Mouse (Mus musculus): ENCODE measurements around the gene Ppm1j. TPM values are rescaled to one million over a fixed set of nuclear protein-coding genes. Genes with fewer than 3 reads are reported as not detected.
"Not testable (repeated sequence)": the region's sequence is repeated elsewhere in the genome, so short reads cannot be mapped to it uniquely, and the experiment has no call there.

The Ppm1j gene
- 3.4 and 3.5 TPM in 2 replicates for polyA plus RNA-seq (2015; fragmentation: Nextera tagmentation; extraction: Ambion mirVana)

- H3K4me1 ChIP-seq, result peaks cover 21% of the 10 kb centered on the region
- peak; percentile 45; the same call in 1 of the 2 replicates for ATAC-seq (ENCODE audit: insufficient number of reproducible peaks, insufficient read depth, low FRiP score, low TSS enrichment, low read depth)
- peak within 1 kb of the TSS; percentile 97 for H3K4me2 ChIP-seq
- peak within 1 kb of the TSS; percentile 65 for H3K9ac ChIP-seq
- no peaks in the 10 kb centered on the region for H3K36me3 ChIP-seq
- under 1% methylated on average over 56 of the region's 56 CpGs for WGBS
- H3K27ac ChIP-seq, result no peak within 1 kb of the TSS
- peaks cover 99% of the 10 kb centered on the region for H3K27me3 ChIP-seq
- no peaks in the 10 kb centered on the region for H3K9me3 ChIP-seq
- H3K4me3 ChIP-seq, result peak within 1 kb of the TSS; percentile 52
Observed at GRCm38 (mm10) chr3:104780561-104781420, at the start of gene Ppm1j. Gene Ppm1j, plus strand, starts transcription at chr3:104781056.

- WGBS, result 22% methylated on average over 3 of the region's 3 CpGs
- Histone ChIP-seq H3K4me1 (peaks cover 16% of the 10 kb centered on the region), H3K36me3 (no peaks in the 10 kb centered on the region), H3K27ac (no peak overlapping the region), H3K9me3 (no peaks in the 10 kb centered on the region), H3K27me3 (no peaks in the 10 kb centered on the region), H3K9ac (no peak overlapping the region), H3K4me2 (no peak overlapping the region), H3K4me3 (no peak overlapping the region)
- no peak for ATAC-seq (ENCODE audit: insufficient number of reproducible peaks, insufficient read depth, low FRiP score, low TSS enrichment, low read depth)
Observed at GRCm38 (mm10) chr3:104732907-104733306, 47.9 kb upstream of the Ppm1j start.

GRCm38 (mm10) chr3:104734654-104735053 lies 46.2 kb upstream of the Ppm1j start:
- H3K4me1 ChIP-seq, result peaks cover 16% of the 10 kb centered on the region
- WGBS, result 31% methylated on average over 7 of the region's 7 CpGs
- no peak for ATAC-seq (ENCODE audit: insufficient number of reproducible peaks, insufficient read depth, low FRiP score, low TSS enrichment, low read depth)

GRCm38 (mm10) chr3:104741954-104742353 lies 38.9 kb upstream of the Ppm1j start:
- Histone ChIP-seq H3K36me3 (no peaks in the 10 kb centered on the region), H3K27ac (no peak overlapping the region), H3K4me2 (no peak overlapping the region), H3K9me3 (no peaks in the 10 kb centered on the region), H3K27me3 (no peaks in the 10 kb centered on the region), H3K4me3 (no peak overlapping the region), H3K4me1 (no peaks in the 10 kb centered on the region), H3K9ac (no peak overlapping the region)
- 91% methylated on average over 3 of the region's 3 CpGs for WGBS
- no peak for ATAC-seq (ENCODE audit: insufficient number of reproducible peaks, insufficient read depth, low FRiP score, low TSS enrichment, low read depth)

More at GRCm38 (mm10) chr3:104734654-104735053, 46.2 kb upstream of the Ppm1j start:
- Histone ChIP-seq H3K4me3 (no peak overlapping the region), H3K9ac (no peak overlapping the region), H3K4me2 (peak overlapping the region; percentile 39), H3K27ac (no peak overlapping the region), H3K36me3 (no peaks in the 10 kb centered on the region), H3K27me3 (no peaks in the 10 kb centered on the region), H3K9me3 (no peaks in the 10 kb centered on the region)

- 49% methylated on average over 1 of the region's 1 CpGs for WGBS
- ATAC-seq (ENCODE audit: insufficient number of reproducible peaks, insufficient read depth, low FRiP score, low TSS enrichment, low read depth), result no peak
- H3K4me3 ChIP-seq, result no peak overlapping the region
- no peak overlapping the region for H3K4me2 ChIP-seq
- H3K9ac ChIP-seq, result no peak overlapping the region
- H3K27me3 ChIP-seq, result no peaks in the 10 kb centered on the region
- no peaks in the 10 kb centered on the region for H3K36me3 ChIP-seq
- no peaks in the 10 kb centered on the region for H3K9me3 ChIP-seq
- H3K27ac ChIP-seq, result no peak overlapping the region
- no peaks in the 10 kb centered on the region for H3K4me1 ChIP-seq
Observed at GRCm38 (mm10) chr3:104743161-104743560, 37.7 kb upstream of the Ppm1j start.

- WGBS, result 68% methylated on average over 1 of the region's 1 CpGs
- no peak overlapping the region for H3K4me2 ChIP-seq
- ATAC-seq (ENCODE audit: insufficient number of reproducible peaks, insufficient read depth, low FRiP score, low TSS enrichment, low read depth), result no peak
Observed at GRCm38 (mm10) chr3:104743864-104744263, 37.0 kb upstream of the Ppm1j start.

GRCm38 (mm10) chr3:104752845-104753244 lies 28.0 kb upstream of the Ppm1j start:
- H3K9me3 ChIP-seq; H3K27ac ChIP-seq; H3K36me3 ChIP-seq; H3K4me1 ChIP-seq; H3K27me3 ChIP-seq; ATAC-seq (ENCODE audit: insufficient number of reproducible peaks, insufficient read depth, low FRiP score, low TSS enrichment, low read depth); H3K9ac ChIP-seq; H3K4me3 ChIP-seq: not testable (repeated sequence)
- peak overlapping the region; percentile 30 for H3K4me2 ChIP-seq
- WGBS, result 18% methylated on average over 25 of the region's 25 CpGs

More at GRCm38 (mm10) chr3:104743864-104744263, 37.0 kb upstream of the Ppm1j start:
- H3K27ac ChIP-seq, result no peak overlapping the region
- no peak overlapping the region for H3K9ac ChIP-seq
- H3K36me3 ChIP-seq, result no peaks in the 10 kb centered on the region
- H3K9me3 ChIP-seq, result no peaks in the 10 kb centered on the region
- H3K4me3 ChIP-seq, result no peak overlapping the region
- H3K27me3 ChIP-seq, result no peaks in the 10 kb centered on the region
- H3K4me1 ChIP-seq, result no peaks in the 10 kb centered on the region

GRCm38 (mm10) chr3:104758406-104758805 lies 22.4 kb upstream of the Ppm1j start:
- Histone ChIP-seq H3K4me3 (peak overlapping the region; percentile 41), H3K36me3 (no peaks in the 10 kb centered on the region), H3K27me3 (peaks cover 23% of the 10 kb centered on the region), H3K4me2 (peak overlapping the region; percentile 68), H3K27ac (no peak overlapping the region), H3K4me1 (peaks cover 13% of the 10 kb centered on the region; the same call in 1 of the 2 replicates), H3K9me3 (no peaks in the 10 kb centered on the region), H3K9ac (peak overlapping the region; percentile 67)
- peak; percentile 78; the same call in 1 of the 2 replicates for ATAC-seq (ENCODE audit: insufficient number of reproducible peaks, insufficient read depth, low FRiP score, low TSS enrichment, low read depth)
- 2% methylated on average over 27 of the region's 27 CpGs for WGBS

- H3K4me1 ChIP-seq, result peaks cover 13% of the 10 kb centered on the region; the same call in 1 of the 2 replicates
- no peaks in the 10 kb centered on the region for H3K9me3 ChIP-seq
- H3K4me3 ChIP-seq, result peak overlapping the region; percentile 41
- ATAC-seq (ENCODE audit: insufficient number of reproducible peaks, insufficient read depth, low FRiP score, low TSS enrichment, low read depth), result no peak
- peak overlapping the region; percentile 67 for H3K9ac ChIP-seq
- no peak overlapping the region for H3K27ac ChIP-seq
- H3K4me2 ChIP-seq, result peak overlapping the region; percentile 68
- WGBS, result 2% methylated on average over 5 of the region's 5 CpGs
- H3K36me3 ChIP-seq, result no peaks in the 10 kb centered on the region
- H3K27me3 ChIP-seq, result peaks cover 20% of the 10 kb centered on the region
Observed at GRCm38 (mm10) chr3:104758869-104759268, 22.0 kb upstream of the Ppm1j start.

GRCm38 (mm10) chr3:104762103-104762863 lies 18.6 kb upstream of the Ppm1j start:
- WGBS, result 17% methylated on average over 20 of the region's 20 CpGs
- Histone ChIP-seq H3K4me2 (peak overlapping the region; percentile 32; the same call in 1 of the 2 replicates), H3K27me3 (peaks cover 20% of the 10 kb centered on the region)
- H3K9ac ChIP-seq; H3K27ac ChIP-seq; H3K4me3 ChIP-seq; H3K36me3 ChIP-seq; ATAC-seq (ENCODE audit: insufficient number of reproducible peaks, insufficient read depth, low FRiP score, low TSS enrichment, low read depth); H3K4me1 ChIP-seq; H3K9me3 ChIP-seq: not testable (repeated sequence)

- no peak overlapping the region for H3K27ac ChIP-seq
- 20% methylated on average over 4 of the region's 4 CpGs for whole genome bisulfite sequencing
- no peak for ATAC-seq (ENCODE audit: insufficient number of reproducible peaks, insufficient read depth, low FRiP score, low TSS enrichment, low read depth)
- peaks cover 7% of the 10 kb centered on the region; the same call in 1 of the 2 replicates for H3K27me3 ChIP-seq
- 0 out of 2 replicates have a peak, but pooled peaks cover 2% of the 10 kb centered on the region for H3K4me1 ChIP-seq
- no peak overlapping the region for H3K9ac ChIP-seq
- H3K4me2 ChIP-seq, result no peak overlapping the region
- no peaks in the 10 kb centered on the region for H3K9me3 ChIP-seq
- H3K4me3 ChIP-seq, result no peak overlapping the region
- H3K36me3 ChIP-seq, result no peaks in the 10 kb centered on the region
Observed at GRCm38 (mm10) chr3:104765021-104765420, 15.8 kb upstream of the Ppm1j start.

Data from embryonic facial prominence, embryonic 13.5 days (tissue).